Mouse (Mus musculus) embryo, embryonic 11.5 days (tissue): ENCODE results near the gene Anxa11.
"Not testable (repeated sequence)": the region's sequence is repeated elsewhere in the genome, so short reads cannot be mapped to it uniquely, and the experiment has no call there.

ENCODE experiments used
- DNase-seq: peaks from one replicate; pipeline ENCODE4 v3.0.0-alpha.2; 2012; ENCODE audit warnings: low read depth, low spot score

The Anxa11 gene

DNA sequence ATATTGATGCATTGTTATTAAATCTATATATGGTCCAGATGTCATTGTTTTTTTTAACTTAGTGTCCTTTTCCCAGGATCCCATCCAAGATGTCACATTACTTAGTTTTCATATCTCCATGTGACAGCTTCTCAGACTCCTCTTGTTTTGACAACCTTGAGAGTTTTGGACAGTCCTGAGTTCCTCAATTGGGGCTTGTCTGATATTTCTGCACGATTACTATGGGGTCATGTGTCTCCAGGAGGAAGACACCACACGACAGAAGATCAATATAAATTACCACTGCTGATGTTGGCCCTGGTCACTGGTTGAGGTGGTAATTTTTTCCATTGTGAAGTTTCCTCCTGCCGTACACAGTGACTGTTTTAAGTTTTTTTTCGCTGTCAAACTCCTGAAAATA, 377 bp upstream of the Anxa11 start:
- DNase-seq: no peak

DNA sequence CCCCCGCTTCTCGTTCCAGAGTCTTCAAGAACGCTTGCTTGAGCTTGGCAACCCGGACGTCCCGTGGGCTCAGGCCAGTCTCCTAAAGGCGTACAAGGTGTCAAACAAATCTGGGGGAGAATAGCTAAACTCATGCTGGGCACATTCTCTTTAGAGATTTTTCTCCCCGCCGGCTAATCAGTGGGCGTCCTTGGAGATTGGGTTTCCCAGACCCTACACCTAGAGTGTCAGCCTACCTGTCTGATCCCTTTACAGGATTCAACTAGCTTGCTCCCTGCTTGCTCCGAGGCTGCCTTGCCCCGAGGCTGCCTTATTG, 690 bp downstream of the Anxa11 start:
- no peak for DNase-seq

DNA sequence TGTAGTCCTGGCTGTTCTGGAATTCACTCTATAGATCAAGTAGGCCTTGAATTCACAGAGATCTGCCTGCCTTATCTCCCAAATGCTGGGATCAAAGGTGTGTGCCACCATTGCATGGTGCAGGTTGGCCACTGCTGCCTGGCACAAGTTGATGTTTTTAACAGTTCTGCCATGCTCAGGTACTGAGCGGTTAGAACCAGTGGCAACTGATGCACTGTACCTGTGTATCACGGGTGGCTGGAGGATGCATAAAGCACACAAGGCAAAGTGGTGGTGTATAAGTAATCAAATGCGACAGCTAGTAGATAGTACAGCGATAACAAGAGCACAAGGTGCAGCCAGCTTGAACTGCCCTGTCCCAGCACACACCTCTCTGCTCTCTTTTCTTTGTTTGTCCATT, 2.4 kb downstream of the Anxa11 start:
- no peak for DNase-seq

DNA sequence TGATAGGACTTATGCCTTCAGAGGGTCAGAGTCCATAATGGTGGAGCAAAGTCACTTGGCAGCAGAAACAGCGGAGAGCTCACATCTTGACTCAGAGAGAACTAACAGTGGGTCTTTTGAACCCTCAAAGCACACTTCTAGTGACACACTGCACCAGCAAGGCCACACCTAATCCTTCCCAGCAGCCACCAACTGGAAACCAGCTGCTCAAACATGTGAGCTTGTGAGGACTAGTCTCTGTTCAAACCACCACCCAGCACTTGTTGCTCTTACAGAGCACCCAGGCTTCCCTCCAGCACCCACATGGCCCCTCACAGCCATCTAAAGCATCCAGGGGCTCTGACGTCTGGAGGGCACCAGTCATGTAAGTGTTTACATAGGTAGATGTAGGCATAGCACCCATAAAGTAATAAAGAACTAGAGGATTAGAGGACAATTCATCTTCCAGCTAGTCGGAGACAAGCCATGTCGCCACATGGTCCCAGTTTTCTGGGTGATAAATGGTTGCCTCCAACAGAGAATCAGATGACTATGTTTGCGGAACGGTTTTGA, 4.0 kb downstream of the Anxa11 start:
- no peak for DNase-seq

DNA sequence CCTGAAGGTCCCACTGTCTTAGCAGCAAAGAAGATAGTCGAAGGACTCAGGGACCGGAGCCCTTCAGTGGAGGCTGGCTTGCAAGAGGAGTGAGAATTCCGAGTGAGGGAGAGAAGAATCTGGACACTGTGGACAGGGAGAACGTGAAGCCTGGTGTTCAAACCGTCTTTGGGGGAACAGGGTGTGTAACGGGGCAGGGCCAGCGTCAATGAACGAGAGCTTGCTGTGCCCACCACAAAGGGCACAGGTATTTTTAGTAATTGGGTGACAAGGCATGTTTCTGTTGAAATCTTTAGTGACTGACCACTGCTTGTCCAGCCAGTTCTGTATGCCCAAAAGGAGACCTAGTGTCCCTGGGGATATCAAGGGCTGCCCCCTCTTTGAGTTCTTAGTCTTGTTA, 4.6 kb downstream of the Anxa11 start:
- DNase-seq: no peak

DNA sequence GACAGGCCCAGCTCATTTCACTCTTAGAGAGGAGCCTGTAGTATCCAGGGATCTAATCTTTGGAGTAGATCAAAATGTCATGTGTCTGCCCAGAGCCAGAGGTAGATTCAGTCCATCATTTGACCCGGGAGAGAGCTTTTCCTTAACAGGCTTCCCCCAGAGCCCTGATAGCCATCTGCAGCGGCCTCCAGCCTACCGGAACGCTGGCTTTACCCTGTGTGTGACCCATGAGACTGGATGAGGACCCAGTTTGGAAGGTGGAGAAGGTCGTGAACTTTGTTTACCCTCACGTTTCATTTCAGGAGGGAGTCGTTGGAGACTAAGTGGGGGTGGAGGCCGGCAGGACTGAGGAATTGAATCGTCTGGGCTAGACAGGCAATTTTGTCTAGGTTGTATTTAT, 5.7 kb downstream of the Anxa11 start:
- no peak for DNase-seq

DNA sequence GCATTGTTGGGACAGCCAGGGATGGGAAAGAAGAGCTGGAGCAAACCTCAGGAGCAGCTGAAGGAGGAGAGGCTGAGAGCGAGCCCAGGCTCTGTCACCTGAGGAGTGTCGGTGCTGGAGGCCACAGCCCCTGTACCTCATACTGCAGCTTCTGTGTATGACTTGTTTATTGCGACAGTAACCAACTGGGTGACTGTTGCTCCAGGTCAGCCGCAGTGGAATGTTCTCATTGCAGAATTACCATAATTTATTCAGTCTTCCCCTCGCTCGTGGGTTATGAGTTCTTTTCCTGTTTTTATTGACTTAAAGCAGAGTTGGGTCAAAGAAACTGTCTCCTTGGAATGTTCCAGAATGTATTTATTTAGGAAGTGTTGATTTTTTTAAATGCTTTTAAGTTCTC, 6.3 kb downstream of the Anxa11 start:
- no peak for DNase-seq

DNA sequence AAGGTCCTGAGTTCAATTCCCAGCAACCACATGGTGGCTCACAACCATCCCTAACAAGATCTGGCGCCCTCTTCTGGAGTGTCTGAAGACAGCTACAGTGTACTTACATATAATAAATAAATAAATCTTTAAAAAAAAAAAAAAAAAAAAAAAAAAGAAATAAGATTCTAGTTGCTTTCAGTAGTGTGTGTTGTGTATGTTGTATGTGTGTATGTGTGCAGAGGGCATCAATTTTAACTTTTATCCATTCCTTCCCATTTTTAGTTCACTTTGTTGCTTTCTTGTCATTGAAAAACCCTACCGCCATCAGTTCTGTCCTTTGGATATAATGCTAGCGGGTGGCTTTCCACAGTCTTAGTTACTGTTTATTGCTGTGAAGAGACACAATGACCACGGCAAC, 6.8 kb downstream of the Anxa11 start:
- not testable (repeated sequence) for DNase-seq

DNA sequence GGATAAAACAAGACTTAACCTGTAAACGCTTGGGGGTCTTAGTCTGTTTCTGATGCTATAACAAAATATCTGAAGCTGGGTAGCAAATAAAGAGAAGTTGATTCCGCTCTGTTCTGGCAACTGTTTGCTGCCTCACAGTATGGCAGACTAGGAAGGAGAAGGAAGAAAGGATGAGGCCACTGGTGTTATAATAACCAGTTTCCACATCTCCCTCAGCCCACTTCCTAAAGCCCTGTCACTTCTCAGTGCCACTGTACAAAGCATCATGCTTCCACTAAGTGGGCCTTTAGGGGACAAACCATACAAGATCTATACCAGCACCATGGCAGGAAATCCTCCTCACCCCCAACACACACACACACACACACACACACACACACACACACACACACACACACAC, 8.5 kb downstream of the Anxa11 start:
- DNase-seq: no peak

DNA sequence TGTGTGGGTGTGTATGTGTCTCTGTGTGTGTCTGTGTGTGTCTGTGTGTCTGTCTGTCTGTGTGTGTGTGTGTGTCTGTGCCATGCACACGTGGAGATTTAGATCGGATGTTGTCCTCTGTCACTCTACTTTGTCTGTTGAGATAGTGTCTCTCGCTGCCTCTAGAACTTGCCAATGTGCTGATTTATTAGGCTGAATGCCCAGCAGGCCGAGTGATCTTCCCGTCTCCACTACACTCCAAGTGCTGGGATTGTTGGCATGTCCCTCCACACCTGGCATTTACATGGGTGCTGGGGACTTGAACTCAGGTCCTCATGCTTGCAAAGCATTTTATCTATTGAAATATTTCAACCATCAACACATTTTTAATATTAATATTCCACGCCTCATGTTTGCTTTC, 9.2 kb downstream of the Anxa11 start:
- no peak for DNase-seq

DNA sequence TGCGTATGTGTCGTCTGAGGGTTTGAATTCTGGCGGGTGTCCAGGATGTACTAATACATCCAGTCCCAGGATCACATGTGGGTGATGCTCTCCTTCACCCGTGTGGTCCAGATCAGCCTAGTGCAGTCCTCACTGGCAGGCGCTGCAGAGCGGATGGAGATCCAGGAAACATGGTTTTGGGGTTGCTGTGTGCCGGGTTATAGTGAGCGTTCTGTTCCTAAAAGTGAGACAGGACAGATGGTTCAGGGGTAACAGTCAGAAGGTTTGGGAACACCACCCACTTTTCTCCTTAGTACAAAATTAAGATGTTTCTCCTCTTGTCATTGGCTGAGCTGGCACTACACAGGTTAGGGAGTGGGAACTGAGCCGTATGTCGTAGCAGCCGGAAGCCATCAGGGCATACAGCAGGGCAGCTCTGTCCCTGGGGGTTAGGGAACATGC, 10.2 kb downstream of the Anxa11 start:
- no peak for DNase-seq

DNA sequence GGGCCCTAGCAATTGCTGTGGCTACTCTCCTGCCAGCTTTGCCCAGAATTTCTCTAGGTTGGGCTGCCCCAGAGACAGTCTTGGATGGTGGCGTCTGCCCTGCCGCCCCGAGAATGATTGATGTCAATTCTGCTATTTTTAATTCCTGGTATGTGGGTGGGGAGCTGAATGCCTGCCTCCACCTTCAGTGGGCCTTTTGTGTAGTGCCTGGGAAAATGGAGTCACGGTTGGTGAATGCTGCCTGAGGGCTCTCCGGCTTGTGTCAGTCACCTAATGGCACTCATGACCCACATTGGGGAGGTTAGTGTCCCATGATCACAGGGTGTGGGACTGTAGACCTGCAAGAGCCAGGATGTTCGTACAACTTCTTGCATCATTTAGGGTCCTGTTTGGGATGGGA, 11.3 kb downstream of the Anxa11 start:
- no peak for DNase-seq

DNA sequence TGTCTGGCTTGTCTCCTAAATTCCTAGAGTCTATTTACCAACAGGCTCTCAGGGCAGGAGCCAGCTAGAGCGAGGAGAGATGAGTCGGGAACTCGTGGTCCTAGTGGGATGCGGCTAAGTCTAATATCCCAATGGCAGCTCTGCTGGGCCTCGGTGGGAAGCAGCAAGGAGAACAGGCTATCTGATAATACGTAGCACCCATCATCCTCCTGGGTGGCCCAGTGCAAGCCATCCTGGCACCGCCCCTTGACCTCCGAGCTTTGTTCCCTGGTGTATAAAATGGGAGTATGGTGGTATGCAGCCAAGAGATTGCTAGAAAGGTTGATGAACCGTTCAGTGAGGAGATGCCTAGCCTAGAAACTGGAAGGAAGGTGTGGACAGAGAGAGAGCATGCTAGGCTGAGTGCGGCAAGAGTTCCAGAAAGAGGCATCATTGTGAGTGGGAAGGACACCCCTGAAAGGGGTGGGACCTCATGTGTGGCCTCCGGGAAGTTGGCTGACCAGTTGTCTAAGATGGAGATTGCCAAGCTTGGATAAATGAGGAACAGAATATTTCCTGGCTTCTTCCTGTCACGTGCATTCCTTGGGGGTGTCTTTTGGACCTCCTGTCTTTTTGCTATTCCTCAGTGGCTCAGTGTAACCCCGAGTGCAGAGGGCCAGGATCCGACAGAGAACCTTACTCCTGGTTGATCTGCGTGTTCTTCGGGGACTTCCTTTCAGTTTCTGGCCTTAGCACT, 11.9 kb downstream of the Anxa11 start:
- DNase-seq: no peak

DNA sequence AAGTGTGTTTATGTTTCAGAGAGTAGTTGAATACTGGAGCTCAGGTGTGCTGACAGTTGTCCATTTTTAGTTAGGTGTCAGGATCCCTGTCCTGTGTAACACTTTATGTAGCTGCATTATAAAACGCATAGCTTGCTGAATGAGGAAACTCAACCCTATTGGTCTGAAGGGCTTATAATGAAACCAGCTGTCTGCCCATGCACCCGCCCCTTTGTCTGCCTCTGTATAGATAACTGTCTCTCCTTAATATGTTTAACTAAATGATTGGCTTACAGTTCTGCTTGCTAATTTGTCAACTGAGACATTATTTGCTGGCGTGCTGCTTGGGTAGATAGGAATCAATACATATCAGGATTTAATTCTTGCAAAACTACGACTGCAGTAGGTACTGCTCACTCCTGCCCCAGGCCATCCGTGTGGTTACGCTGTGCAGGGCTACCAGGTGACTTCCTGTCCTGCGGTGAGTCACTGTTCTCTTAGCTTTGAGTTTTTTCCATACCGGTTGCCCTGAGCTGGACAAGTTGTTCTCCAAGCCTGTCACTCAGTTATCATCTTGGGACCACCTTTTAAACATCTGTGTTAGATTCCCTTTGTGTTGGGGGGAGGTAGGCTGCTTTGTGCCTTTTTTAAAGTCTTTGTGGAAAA, 13.4 kb downstream of the Anxa11 start:
- no peak for DNase-seq

DNA sequence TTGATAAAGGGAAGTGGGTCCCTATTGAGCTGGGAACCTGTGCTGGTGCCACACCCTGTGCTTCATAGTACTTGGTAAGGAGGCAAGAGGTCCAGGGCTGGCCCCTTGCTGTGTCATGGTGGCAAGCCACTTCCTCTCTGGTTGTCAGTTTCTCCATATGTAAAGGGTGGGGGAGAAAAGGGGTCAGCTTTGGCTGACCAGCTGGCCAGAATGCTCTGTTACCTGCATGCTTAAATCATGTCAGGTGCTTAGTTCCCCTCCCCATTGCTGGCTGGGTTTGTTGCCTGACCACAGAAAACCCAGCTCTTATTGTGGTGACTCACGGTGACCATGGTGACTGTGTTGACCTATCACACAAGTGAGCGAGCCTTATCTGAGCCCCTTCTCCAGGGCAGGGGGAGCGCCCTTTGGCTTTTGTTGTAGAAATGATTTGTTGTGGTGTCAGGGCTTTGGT, 15.2 kb downstream of the Anxa11 start:
- no peak for DNase-seq

DNA sequence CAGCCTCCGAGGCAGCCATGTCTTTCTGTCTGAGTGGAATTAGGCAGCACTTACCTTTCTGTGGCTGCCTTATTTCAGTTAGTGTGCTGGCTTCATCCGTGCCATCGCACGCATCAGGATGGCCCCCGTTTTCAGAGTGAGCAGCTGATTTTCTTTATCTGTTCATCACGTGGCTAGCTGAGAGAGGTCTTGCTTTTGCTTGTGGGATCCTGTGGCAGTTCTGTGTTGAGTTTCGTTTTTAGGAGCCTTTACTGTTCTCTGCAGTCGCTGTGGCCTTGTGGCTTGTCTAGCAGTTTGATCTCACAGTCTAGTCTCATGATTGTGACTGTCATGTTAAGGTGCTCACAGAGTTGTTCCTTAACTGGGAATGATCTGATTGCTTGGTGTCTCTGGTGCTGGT, 16.0 kb downstream of the Anxa11 start:
- DNase-seq: no peak

DNA sequence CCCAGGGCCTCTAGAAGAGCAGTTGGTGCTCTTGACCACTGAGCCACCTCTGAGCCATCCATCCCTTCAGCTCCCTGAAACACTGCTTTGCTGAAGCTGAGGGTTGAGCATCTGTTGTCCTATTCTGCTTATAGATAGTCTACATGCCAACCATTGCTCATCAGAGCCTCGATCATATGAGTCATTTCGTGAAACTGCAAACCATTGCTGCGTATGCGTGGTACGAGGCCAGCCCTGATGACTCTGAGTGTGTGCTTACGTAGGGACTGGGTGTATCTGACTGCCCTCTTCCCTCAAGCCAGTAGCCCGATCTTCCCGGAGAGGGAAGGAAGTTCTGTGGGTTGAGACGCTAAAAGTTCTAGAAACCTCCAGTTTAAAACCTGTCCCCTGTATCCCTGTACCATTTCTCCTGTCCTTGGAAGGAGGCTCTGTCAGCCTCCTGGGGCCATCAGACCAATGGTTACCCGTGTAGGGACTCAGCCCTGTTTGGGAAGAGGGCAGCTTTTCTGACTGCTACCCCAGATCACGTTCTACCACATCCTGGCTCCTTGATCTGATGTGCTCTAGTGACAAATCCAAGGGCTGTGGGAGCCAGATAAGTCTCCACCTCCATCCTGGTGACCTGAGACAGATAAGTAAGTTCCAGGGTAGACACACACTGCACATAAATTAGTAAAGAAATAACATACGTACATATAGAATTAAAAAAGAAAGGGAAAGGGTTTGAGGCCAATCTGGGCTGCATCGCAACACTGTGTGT, 20.0 kb downstream of the Anxa11 start:
- no peak for DNase-seq

DNA sequence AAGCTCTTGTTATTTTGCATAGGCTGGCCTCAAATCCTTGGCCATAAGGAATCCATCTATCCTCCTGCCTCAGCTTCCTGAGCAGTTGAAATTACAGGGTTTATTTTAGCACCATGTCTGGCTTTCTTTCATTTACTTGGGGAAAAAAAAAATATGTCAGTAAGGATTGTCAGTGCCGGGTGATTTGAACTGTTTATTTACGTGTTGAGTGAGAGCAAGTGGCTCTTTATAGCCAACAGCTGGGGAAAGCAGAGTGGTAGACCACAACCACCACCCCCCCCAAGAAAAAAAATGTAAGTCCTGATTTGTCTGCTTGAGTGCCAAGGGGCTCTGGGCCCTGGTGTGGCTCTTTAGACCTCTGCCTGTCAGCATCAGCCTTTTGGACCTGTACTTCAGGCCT, 21.8 kb downstream of the Anxa11 start:
- no peak for DNase-seq

DNA sequence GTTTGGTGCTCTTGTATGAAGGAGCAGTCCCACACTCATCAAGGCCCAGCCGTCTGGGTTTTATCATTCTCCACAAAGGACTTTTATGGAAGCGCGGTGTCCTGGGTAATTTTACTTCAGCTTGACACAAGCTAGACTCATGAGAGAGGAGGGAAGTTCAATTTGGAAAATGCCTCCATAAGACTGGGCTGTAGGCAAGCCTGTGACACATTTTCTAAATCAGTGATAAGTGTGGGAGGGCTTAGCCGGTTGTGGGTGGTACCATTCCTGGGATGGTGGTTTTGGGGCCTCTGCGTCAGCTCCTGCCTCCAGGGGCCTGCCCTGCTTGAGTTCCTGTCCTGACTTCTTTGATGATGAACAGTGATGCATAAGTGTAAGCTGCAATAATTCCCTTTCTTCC, 23.3 kb downstream of the Anxa11 start:
- no peak for DNase-seq

DNA sequence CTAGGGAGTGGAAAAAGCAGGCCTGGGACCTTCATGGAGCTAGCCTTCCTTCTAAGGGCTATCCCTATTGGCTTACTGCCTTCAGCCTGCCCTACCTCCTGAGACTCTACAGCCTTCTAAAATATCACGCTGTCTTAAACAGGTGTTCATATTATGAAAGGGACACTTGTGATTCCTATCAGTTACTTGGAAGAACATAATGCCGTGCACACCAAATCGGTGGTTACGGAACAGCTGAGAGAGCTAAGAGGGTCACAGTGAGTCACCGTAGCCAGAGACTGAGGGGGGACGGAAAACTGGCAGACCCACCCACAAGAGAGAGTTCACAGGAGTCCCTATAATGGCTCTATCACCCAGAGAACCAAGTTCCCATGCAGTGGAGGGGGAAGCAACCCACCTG, 24.4 kb downstream of the Anxa11 start:
- no peak for DNase-seq

DNA sequence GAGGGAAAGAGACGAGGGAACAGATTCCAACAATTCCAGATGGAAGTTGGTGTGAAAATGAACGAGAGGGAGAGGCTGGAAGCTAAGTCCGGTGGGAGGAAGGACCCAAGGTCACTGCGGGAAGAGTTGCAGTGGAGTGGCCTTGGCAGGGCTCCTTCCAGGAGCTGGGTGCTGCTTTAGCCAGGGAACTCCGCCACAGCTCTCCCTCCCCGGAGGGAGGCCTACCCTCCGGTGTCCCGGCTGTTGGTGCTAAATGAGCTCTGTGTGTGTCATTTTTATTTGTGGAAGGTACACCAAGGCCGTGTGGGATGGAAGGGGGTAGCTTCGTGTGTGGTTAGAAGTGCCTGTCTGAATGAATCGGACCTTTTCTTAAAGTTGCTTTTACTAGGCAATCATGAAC, 24.9 kb downstream of the Anxa11 start:
- no peak for DNase-seq

DNA sequence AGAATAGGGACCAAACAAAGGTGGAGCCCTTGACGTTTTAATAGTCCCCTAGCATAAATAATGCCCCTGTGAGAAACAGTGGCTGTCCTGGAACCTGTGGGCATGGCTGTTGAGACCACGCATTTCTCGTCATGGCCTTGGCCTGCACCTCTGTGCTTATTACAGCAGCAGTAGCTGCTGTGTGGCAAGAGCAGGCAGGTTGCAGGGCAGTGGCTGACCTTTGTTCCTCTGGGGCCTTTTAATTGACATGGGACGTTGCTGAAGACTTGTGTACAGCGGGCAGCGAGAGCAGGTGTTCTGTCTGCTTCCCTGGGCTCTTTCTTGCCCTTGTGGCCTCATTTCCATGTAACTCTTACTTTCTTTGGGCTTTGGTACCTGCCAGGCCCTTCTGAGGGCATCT, 25.9 kb downstream of the Anxa11 start:
- no peak for DNase-seq

DNA sequence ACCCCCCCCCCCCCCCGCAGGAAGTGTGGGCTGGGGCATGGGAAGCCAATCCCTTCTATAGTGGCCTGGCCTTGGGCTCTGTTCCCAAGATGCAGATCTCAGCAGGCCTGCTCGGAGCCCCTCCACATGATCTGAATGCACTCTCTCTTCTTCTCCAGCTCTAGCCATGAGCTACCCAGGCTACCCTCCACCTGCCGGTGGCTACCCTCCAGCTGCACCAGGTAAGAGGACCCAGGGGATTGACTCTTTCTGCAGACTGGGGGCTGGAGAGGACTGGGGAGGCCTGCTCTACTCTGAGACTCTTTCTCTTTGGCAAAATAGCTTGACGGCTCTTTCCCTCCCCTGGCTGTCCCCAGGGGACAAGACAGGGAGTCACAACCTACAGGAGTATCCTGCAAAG, 26.8 kb downstream of the Anxa11 start:
- DNase-seq: no peak
